Mouse (Mus musculus) midbrain, embryonic 15.5 days (tissue): ENCODE measurements around the gene H2-Ob. TPM values are rescaled to one million over a fixed set of nuclear protein-coding genes. Genes with fewer than 3 reads are reported as not detected.
A peak's percentile ranks its signal among the peaks of the same experiment; 100 is the strongest.

Source experiments
- ATAC-seq: fragments of 200-750 bp; cut with Nextera tagmentation; replicated peaks from 2 replicates; pipeline ENCODE4 v1.8.0; 2017; ENCODE audit warnings: moderate TSS enrichment
- H3K27ac ChIP-seq: fragments of 300-500 bp; sonication (generic); 2 replicates; pipeline ENCODE4 v1.5.1; 2015; ENCODE audit warnings: mild to moderate bottlenecking, inconsistent platforms
- H3K27me3 ChIP-seq: fragments of 300-500 bp; sonication (generic); replicated peaks from 2 replicates; pipeline ENCODE4 v1.6.1; 2015; ENCODE audit warnings: inconsistent platforms
- H3K36me3 ChIP-seq: fragments of 300-500 bp; sonication (generic); replicated peaks from 2 replicates; pipeline ENCODE4 v1.6.1; 2015; ENCODE audit warnings: inconsistent platforms
- H3K4me1 ChIP-seq: fragments of 300-500 bp; sonication (generic); 2 replicates; pipeline ENCODE4 v1.6.1; 2015; ENCODE audit warnings: inconsistent platforms
- H3K4me2 ChIP-seq: fragments of 300-500 bp; sonication (generic); 2 replicates; pipeline ENCODE4 v1.6.1; 2015; ENCODE audit warnings: inconsistent platforms, mild to moderate bottlenecking, moderate library complexity
- H3K4me3 ChIP-seq: fragments of 300-500 bp; sonication (generic); 2 replicates; pipeline ENCODE4 v1.5.1; 2015; ENCODE audit warnings: mild to moderate bottlenecking, inconsistent platforms
- H3K9ac ChIP-seq: fragments of 300-500 bp; sonication (generic); 2 replicates; pipeline ENCODE4 v1.6.1; 2015; ENCODE audit warnings: mild to moderate bottlenecking, inconsistent platforms
- H3K9me3 ChIP-seq: fragments of 300-500 bp; sonication (generic); 2 replicates; pipeline ENCODE4 v1.6.1; 2016; ENCODE audit warnings: inconsistent platforms
- WGBS: fragments of 180-500 bp; shearing (Covaris S2); methylation state at CpG from one replicate; pipeline ENCODE4 v1.1.7; 2015; ENCODE audit warnings: mixed read lengths; 5-methylcytosine and 5-hydroxymethylcytosine counted together
- polyA plus RNA-seq: library from polyadenylated mRNA; unstranded; fragments of >200 nt; fragmentation: Nextera tagmentation; extraction: Ambion mirVana; gene quantifications from 2 replicates; pipeline ENCODE4 v1.2.1, GENCODE M21; 2015

The H2-Ob gene
- 0.06 and 0.18 TPM in 2 replicates for polyA plus RNA-seq

- Histone ChIP-seq H3K27ac (no peak within 1 kb of the TSS), H3K4me2 (no peak within 1 kb of the TSS), H3K4me3 (no peak within 1 kb of the TSS), H3K4me1 (no peaks in the 10 kb centered on the region), H3K36me3 (no peaks in the 10 kb centered on the region), H3K9me3 (no peaks in the 10 kb centered on the region), H3K9ac (no peak within 1 kb of the TSS), H3K27me3 (no peaks in the 10 kb centered on the region)
- 64% methylated on average over 3 of the region's 3 CpGs for WGBS
- peak; percentile 67; the same call in 1 of the 2 replicates for ATAC-seq
Measured at GRCm38 (mm10) chr17:34238706-34239105, at the start of gene H2-Ob. H2-Ob (plus strand) TSS chr17:34238903.

GRCm38 (mm10) chr17:34188986-34189385, 49.7 kb upstream of the H2-Ob start:
- Histone ChIP-seq H3K4me3 (no peak overlapping the region), H3K27ac (no peak overlapping the region), H3K27me3 (peaks cover 76% of the 10 kb centered on the region), H3K9ac (no peak overlapping the region), H3K36me3 (no peaks in the 10 kb centered on the region), H3K4me1 (peaks cover 17% of the 10 kb centered on the region), H3K4me2 (no peak overlapping the region), H3K9me3 (no peaks in the 10 kb centered on the region)
- ATAC-seq = no peak
- WGBS = 66% methylated on average over 6 of the region's 6 CpGs

DNA sequence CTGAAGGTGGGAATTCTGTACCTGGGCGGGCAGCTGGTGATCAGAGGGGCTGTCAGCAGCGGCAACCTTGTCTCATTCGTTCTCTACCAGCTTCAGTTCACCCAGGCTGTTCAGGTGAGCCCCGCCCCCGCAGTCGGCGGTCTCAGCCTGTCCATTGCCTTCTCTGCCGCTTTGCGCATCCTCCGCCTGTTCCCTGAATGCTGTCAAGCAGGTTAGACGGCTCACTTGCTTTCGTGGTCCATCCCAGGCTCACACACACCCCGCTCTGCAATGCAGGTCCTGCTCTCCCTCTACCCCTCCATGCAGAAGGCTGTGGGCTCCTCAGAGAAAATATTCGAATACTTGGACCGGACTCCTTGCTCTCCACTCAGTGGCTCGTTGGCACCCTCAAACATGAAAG, 45.9 kb upstream of the H2-Ob start:
- Histone ChIP-seq H3K9ac (no peak overlapping the region), H3K27me3 (peaks cover 80% of the 10 kb centered on the region), H3K27ac (no peak overlapping the region), H3K4me3 (no peak overlapping the region), H3K9me3 (no peaks in the 10 kb centered on the region), H3K36me3 (no peaks in the 10 kb centered on the region), H3K4me2 (no peak overlapping the region), H3K4me1 (peaks cover 16% of the 10 kb centered on the region)
- WGBS = 24% methylated on average over 16 of the region's 16 CpGs
- no peak for ATAC-seq

- no peak overlapping the region for H3K4me2 ChIP-seq
- 59% methylated on average over 8 of the region's 8 CpGs for WGBS
- H3K27ac ChIP-seq = no peak overlapping the region
- peaks cover 81% of the 10 kb centered on the region for H3K27me3 ChIP-seq
- no peak for ATAC-seq
- H3K36me3 ChIP-seq = no peaks in the 10 kb centered on the region
- H3K4me1 ChIP-seq = peaks cover 15% of the 10 kb centered on the region
- H3K9ac ChIP-seq = no peak overlapping the region
- no peak overlapping the region for H3K4me3 ChIP-seq
- no peaks in the 10 kb centered on the region for H3K9me3 ChIP-seq
Measured at GRCm38 (mm10) chr17:34193468-34193867, 45.2 kb upstream of the H2-Ob start.

GRCm38 (mm10) chr17:34194723-34195122, 44.0 kb upstream of the H2-Ob start:
- 88% methylated on average over 4 of the region's 4 CpGs for WGBS
- H3K4me2 ChIP-seq = no peak overlapping the region
- peaks cover 82% of the 10 kb centered on the region for H3K27me3 ChIP-seq
- no peak for ATAC-seq
- H3K9me3 ChIP-seq = no peaks in the 10 kb centered on the region
- H3K36me3 ChIP-seq = no peaks in the 10 kb centered on the region
- no peak overlapping the region for H3K9ac ChIP-seq
- no peak overlapping the region for H3K27ac ChIP-seq
- peaks cover 15% of the 10 kb centered on the region for H3K4me1 ChIP-seq
- H3K4me3 ChIP-seq = no peak overlapping the region

DNA sequence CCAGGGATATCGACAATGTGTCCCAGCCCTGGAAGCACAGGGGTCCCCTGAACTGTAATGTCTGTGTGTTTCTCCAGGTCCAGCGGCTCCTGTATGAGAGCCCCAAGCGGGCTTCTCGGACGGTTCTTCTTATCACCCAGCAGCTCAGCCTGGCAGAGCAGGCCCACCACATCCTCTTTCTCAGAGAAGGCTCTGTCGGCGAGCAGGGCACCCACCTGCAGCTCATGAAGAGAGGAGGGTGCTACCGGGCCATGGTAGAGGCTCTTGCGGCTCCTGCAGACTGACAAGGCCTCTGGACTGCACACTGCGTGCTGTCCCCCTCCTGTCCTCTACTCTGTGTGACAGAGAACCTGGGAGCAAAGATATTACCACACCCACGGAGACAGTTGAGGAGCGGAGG, 42.2 kb upstream of the H2-Ob start:
- no peaks in the 10 kb centered on the region for H3K9me3 ChIP-seq
- H3K27ac ChIP-seq = no peak overlapping the region
- WGBS = 29% methylated on average over 12 of the region's 12 CpGs
- peaks cover 15% of the 10 kb centered on the region for H3K4me1 ChIP-seq
- H3K9ac ChIP-seq = no peak overlapping the region
- ATAC-seq = no peak
- H3K4me2 ChIP-seq = no peak overlapping the region
- peaks cover 75% of the 10 kb centered on the region for H3K27me3 ChIP-seq
- no peak overlapping the region for H3K4me3 ChIP-seq
- no peaks in the 10 kb centered on the region for H3K36me3 ChIP-seq

DNA sequence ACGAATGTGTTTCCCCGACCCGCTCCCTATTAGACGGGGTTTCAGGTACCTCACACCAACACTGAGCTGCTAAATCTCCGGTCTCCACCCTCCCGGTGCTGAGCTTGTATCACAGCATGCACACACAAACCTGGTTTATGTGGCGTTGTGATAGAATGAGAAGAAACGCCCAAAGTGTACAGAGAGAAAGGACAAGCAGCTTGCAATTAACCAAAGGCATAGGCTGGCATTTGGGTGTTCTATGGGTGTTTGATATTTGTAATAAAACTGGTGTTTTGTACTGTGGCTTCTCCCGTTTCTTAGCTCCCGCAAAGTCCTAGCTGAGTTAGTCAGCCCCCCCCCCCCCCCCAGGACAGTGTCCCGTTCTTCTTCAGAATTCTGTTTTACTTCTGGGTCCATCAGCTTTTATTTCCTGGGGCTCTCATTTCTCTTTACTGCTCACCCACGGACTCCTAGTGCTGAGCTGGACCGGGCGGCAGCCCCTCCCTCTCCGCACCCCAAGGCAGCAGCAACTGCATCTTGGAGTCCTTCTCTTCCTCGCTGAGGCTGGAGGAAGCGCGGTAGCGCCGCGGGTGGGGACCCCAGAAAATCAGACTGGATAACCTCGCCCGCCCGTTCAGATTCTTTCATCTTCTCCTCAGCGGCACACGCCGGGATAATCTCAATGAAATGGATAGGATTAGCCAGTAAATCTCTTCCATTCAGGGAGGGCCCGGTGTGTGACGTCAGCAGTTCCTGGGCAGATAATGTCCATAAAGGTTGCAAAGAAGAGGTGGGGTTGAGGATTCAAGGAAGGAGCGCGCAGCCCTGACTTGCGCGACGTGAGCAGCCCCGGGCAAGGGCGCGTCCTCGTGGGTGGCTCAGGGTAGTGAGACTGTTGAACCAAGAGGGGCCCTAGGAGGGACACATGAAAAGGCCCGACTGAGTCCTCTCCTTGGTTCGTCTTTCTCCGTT, 41.5 kb upstream of the H2-Ob start, which contains the start of gene Psmb8:
Gene Psmb8, plus strand, starts transcription at position 781 of the 954 bp plus-strand sequence.
- no peaks in the 10 kb centered on the region for H3K36me3 ChIP-seq
- no peak within 1 kb of the TSS for H3K27ac ChIP-seq
- peaks cover 68% of the 10 kb centered on the region for H3K27me3 ChIP-seq
- 4% methylated on average over 41 of the region's 41 CpGs for WGBS
- ATAC-seq = peak; percentile 88
- H3K9ac ChIP-seq = peak within 1 kb of the TSS; percentile 26; the same call in 1 of the 2 replicates
- peak within 1 kb of the TSS; percentile 42 for H3K4me3 ChIP-seq
- H3K4me2 ChIP-seq = peak within 1 kb of the TSS; percentile 73
- no peaks in the 10 kb centered on the region for H3K9me3 ChIP-seq
- peaks cover 15% of the 10 kb centered on the region for H3K4me1 ChIP-seq

- Histone ChIP-seq H3K4me1 (peaks cover 15% of the 10 kb centered on the region), H3K9me3 (no peaks in the 10 kb centered on the region), H3K4me2 (peak overlapping the region; percentile 73), H3K36me3 (no peaks in the 10 kb centered on the region), H3K27me3 (peaks cover 60% of the 10 kb centered on the region), H3K4me3 (peak overlapping the region; percentile 42), H3K9ac (peak overlapping the region; percentile 26; the same call in 1 of the 2 replicates), H3K27ac (no peak overlapping the region)
- ATAC-seq = peak; percentile 22; the same call in 1 of the 2 replicates
- WGBS = 2% methylated on average over 32 of the region's 32 CpGs
Measured at GRCm38 (mm10) chr17:34197904-34198520, 40.7 kb upstream of the H2-Ob start.

DNA sequence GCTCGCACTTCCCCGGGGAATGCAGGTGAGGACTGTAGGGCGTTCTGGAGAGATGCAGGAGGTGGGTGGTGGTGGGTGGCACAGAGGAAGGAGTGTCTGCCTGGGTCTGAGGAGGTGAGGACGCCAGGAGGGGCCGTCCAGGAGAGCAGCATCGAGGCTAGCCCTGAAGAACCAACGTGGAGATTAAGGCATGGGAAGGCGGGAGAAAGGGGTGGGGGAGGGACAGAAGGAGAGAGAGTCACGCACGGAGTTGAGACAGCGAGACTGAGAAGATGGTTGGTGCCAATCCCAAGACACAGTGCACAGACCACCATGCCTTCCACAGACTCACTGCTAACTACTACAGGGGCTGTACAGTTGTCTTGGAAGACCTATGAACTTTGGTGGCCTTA, 40.2 kb upstream of the H2-Ob start:
- Histone ChIP-seq H3K4me3 (peak overlapping the region; percentile 42), H3K36me3 (no peaks in the 10 kb centered on the region), H3K9ac (no peak overlapping the region), H3K27me3 (peaks cover 60% of the 10 kb centered on the region), H3K4me1 (peaks cover 15% of the 10 kb centered on the region), H3K9me3 (no peaks in the 10 kb centered on the region), H3K4me2 (peak overlapping the region; percentile 73), H3K27ac (no peak overlapping the region)
- 6% methylated on average over 11 of the region's 11 CpGs for WGBS
- no peak for ATAC-seq

DNA sequence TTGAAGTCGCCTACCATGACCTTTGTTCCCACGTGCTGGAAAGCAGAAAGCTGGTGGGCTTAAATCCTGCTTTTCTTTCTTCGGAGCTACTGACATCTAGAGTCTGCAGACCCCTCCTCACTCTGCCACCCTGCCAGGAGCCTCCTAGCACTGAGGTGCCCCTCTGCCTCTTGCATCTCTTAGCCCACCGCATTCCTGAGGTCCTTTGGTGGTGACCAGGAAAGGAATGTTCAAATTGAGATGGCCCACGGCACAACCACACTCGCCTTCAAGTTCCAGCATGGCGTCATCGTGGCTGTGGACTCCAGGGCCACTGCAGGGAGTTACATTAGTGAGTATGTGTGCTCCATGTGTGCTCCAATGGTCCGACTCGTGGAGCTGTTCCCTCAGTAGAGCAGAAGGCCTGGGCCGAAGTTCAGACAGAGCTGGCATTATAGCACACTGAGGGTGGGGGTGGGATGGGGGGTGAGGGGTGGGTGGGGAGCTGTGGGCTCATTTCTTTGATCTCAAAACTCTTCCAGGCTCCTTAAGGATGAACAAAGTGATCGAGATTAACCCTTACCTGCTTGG, 39.6 kb upstream of the H2-Ob start:
- H3K27me3 ChIP-seq = peaks cover 60% of the 10 kb centered on the region

GRCm38 (mm10) chr17:34200047-34200446, 38.7 kb upstream of the H2-Ob start:
- WGBS = 84% methylated on average over 10 of the region's 10 CpGs
- no peak for ATAC-seq
- Histone ChIP-seq H3K9ac (no peak overlapping the region), H3K9me3 (no peaks in the 10 kb centered on the region), H3K36me3 (no peaks in the 10 kb centered on the region), H3K27me3 (peaks cover 60% of the 10 kb centered on the region), H3K4me1 (peaks cover 27% of the 10 kb centered on the region), H3K27ac (no peak overlapping the region), H3K4me3 (no peak overlapping the region), H3K4me2 (no peak overlapping the region)

More for the DNA sequence above, 39.6 kb upstream of the H2-Ob start:
- ATAC-seq = no peak
- H3K4me3 ChIP-seq = no peak overlapping the region
- no peaks in the 10 kb centered on the region for H3K36me3 ChIP-seq
- H3K9ac ChIP-seq = no peak overlapping the region
- no peak overlapping the region for H3K27ac ChIP-seq
- H3K9me3 ChIP-seq = no peaks in the 10 kb centered on the region
- no peak overlapping the region for H3K4me2 ChIP-seq
- H3K4me1 ChIP-seq = peaks cover 18% of the 10 kb centered on the region
- 69% methylated on average over 12 of the region's 12 CpGs for WGBS
